Mouse (Mus musculus) lung, postnatal 0 days (tissue): ENCODE measurements around the gene Cd1d1. TPM values are rescaled to one million over a fixed set of nuclear protein-coding genes. Genes with fewer than 3 reads are reported as not detected.

Experiments
- ATAC-seq: fragments of 200-750 bp; cut with Nextera tagmentation; 2 replicates; pipeline ENCODE4 v1.8.0; 2017; ENCODE audit warnings: moderate library complexity
- DNase-seq: peaks from one replicate; pipeline ENCODE4 v3.0.0-alpha.2; 2016; ENCODE audit warnings: low spot score
- H3K27ac ChIP-seq: fragments of 300-500 bp; sonication (generic); 2 replicates; pipeline ENCODE4 v1.5.1; 2014; ENCODE audit warnings: antibody characterized with exemption, mild to moderate bottlenecking, low read length, mixed read lengths
- H3K27me3 ChIP-seq: fragments of 300-500 bp; sonication (generic); replicated peaks from 2 replicates; pipeline ENCODE4 v1.6.1; 2014; ENCODE audit warnings: low read length, mixed read lengths; ENCODE audit not compliant: insufficient read depth
- H3K36me3 ChIP-seq: fragments of 300-500 bp; sonication (generic); 2 replicates; pipeline ENCODE4 v1.6.1; 2014; ENCODE audit warnings: low read length, mixed read lengths; ENCODE audit not compliant: insufficient read depth
- H3K4me1 ChIP-seq: fragments of 300-500 bp; sonication (generic); 2 replicates; pipeline ENCODE4 v1.6.1; 2014; ENCODE audit warnings: antibody characterized with exemption, low read depth, low read length, mixed read lengths; ENCODE audit not compliant: insufficient read depth
- H3K4me2 ChIP-seq: fragments of 300-500 bp; sonication (generic); replicated peaks from 2 replicates; pipeline ENCODE4 v1.6.1; 2014; ENCODE audit warnings: low read depth, mild to moderate bottlenecking, low read length, moderate library complexity, mixed read lengths
- H3K4me3 ChIP-seq: fragments of 300-500 bp; sonication (generic); 2 replicates; pipeline ENCODE4 v1.5.1; 2014; ENCODE audit warnings: low read depth, low read length
- H3K9ac ChIP-seq: fragments of 300-500 bp; sonication (generic); replicated peaks from 2 replicates; pipeline ENCODE4 v1.6.1; 2014; ENCODE audit warnings: low read depth, mild to moderate bottlenecking
- H3K9me3 ChIP-seq: fragments of 300-500 bp; sonication (generic); 2 replicates; pipeline ENCODE4 v1.6.1; 2016; ENCODE audit warnings: low read length, mixed read lengths
- CTCF ChIP-seq: IDR thresholded peaks from 2 replicates; pipeline ENCODE4 v1.5.1; 2016; ENCODE audit warnings: antibody characterized with exemption, mild to moderate bottlenecking
- EP300 ChIP-seq: IDR thresholded peaks from 2 replicates; pipeline ENCODE4 v1.6.1; 2016; ENCODE audit warnings: antibody characterized with exemption, mild to moderate bottlenecking, control low read depth
- WGBS: fragments of 180-500 bp; shearing (Covaris S2); extraction: QIAGEN DNeasy Blood & Tissue Kit; methylation state at CpG from one replicate; pipeline ENCODE4 v1.1.7; 2014; 5-methylcytosine and 5-hydroxymethylcytosine counted together
- polyA plus RNA-seq: library from polyadenylated mRNA; unstranded; fragments of >200 nt; fragmentation: Nextera tagmentation; extraction: Ambion mirVana; gene quantifications from 2 replicates; pipeline ENCODE4 v1.2.1, GENCODE M21; 2015

The Cd1d1 gene
- polyA plus RNA-seq, 1 experiment from 2014 or later, result 20.0 TPM

DNA sequence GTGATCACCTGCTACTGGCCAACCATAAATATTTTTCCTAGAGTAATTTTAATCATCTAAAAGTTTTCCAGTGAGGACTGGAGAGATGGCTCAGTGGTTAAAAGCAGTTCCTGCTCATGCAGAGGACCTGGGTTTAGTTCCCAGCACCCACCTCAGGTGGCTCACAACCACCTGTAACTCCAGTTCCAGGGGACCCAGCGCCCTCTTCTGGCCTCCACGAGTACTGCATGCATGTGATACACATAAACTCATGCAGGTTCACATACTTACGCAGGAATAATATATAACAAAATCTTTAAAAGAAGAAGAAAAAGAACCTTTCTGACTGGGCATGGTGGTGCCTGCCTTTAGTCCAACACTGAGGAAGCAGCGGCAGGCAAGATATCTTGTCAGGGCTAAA is 45.4 kb downstream of the Cd1d1 start:
- WGBS, result 82% methylated on average over 4 of the region's 4 CpGs
- no peak overlapping the region for H3K4me3 ChIP-seq
- no peaks in the 10 kb centered on the region for H3K27me3 ChIP-seq
- no peak for TF ChIP-seq EP300
- peak; percentile 20; the same call in 1 of the 2 replicates for TF ChIP-seq CTCF
- H3K4me2 ChIP-seq, result no peak overlapping the region
- ATAC-seq (no peak), DNase-seq (no peak)
- H3K4me1 ChIP-seq, result no peaks in the 10 kb centered on the region
- no peaks in the 10 kb centered on the region for H3K36me3 ChIP-seq
- no peak overlapping the region for H3K9ac ChIP-seq
- no peaks in the 10 kb centered on the region for H3K9me3 ChIP-seq
- no peak overlapping the region for H3K27ac ChIP-seq

DNA sequence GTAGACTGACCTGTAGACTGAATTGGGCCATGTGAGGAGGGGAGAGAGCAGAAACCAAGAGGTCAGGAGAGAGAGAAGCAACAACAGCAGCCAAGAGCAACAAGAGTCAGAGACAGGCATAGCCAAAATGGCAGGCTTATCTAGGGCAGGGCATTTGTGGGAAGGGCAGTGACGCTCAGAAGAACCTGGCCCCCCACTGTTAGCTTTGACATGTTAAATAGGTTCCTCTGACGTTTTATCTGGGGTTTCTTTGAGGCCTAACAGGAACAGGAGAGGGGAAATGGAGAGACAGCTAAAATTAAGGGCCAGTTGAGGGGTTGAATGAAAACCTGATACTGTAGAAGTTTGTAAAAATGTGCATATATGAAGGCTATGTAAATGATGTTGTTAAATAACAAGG is 48.6 kb downstream of the Cd1d1 start:
- Histone ChIP-seq H3K4me2 (no peak overlapping the region), H3K9ac (no peak overlapping the region), H3K4me1 (no peaks in the 10 kb centered on the region), H3K27ac (no peak overlapping the region), H3K27me3 (no peaks in the 10 kb centered on the region), H3K9me3 (no peaks in the 10 kb centered on the region), H3K4me3 (no peak overlapping the region), H3K36me3 (no peaks in the 10 kb centered on the region)
- TF ChIP-seq CTCF (no peak), EP300 (no peak)
- ATAC-seq, result no peak
- 27% methylated on average over 2 of the region's 2 CpGs for WGBS
- no peak for DNase-seq

Other genes starting within 250 kb of the Cd1d1 start
- gene Dclk2, start 78.6 kb downstream of the Cd1d1 start, polyA plus RNA-seq, result 1.6 and 2.1 TPM in 2 replicates
- gene Kirrel, start 175.3 kb upstream of the Cd1d1 start, polyA plus RNA-seq, result 3.5 TPM in 2 replicates